Mouse (Mus musculus) right cerebral cortex, postnatal 14 days (tissue): ENCODE results near the gene Rhox4c.
"Not testable (repeated sequence)": the region's sequence is repeated elsewhere in the genome, so short reads cannot be mapped to it uniquely, and the experiment has no call there.

Source experiments
- DNase-seq: peaks from one replicate; pipeline ENCODE4 v3.0.0; 2022

The Rhox4c gene

GRCm38 (mm10) chrX:37480037-37480436, at the start of gene Rhox4c:
Gene Rhox4c, plus strand, starts transcription at chrX:37480337.
- DNase-seq: not testable (repeated sequence)

- DNase-seq: not testable (repeated sequence)
Measured at GRCm38 (mm10) chrX:37432194-37432593, 47.9 kb upstream of the Rhox4c start, which contains the start of gene Rhox4b. Gene Rhox4b, plus strand, starts transcription at chrX:37432494.

- DNase-seq: not testable (repeated sequence)
Measured at GRCm38 (mm10) chrX:37453380-37453779, 26.8 kb upstream of the Rhox4c start, which contains the start of gene Rhox2c. Gene Rhox2c, plus strand, starts transcription at chrX:37453680.

- DNase-seq: not testable (repeated sequence)
Measured at GRCm38 (mm10) chrX:37458285-37458684, 21.9 kb upstream of the Rhox4c start, which contains the start of gene Rhox3c. Gene Rhox3c, plus strand, starts transcription at chrX:37458585.

GRCm38 (mm10) chrX:37514059-37514458, 33.9 kb downstream of the Rhox4c start, which contains the start of gene Rhox4d:
Gene Rhox4d, plus strand, starts transcription at chrX:37514359.
- DNase-seq: not testable (repeated sequence)

GRCm38 (mm10) chrX:37530152-37530551, 50.0 kb downstream of the Rhox4c start, which contains the start of gene Rhox2e:
Gene Rhox2e, plus strand, starts transcription at chrX:37530452.
- DNase-seq: not testable (repeated sequence)
